Mouse (Mus musculus): ENCODE results near the gene Olfr875.
"Not testable (repeated sequence)": the region's sequence is repeated elsewhere in the genome, so short reads cannot be mapped to it uniquely, and the experiment has no call there.

Olfr875 gene

GRCm38 (mm10) chr9:37771759-37772158 lies at the start of gene Olfr875:
Gene Olfr875 (plus strand): TSS chr9:37771857.
- no peak for DNase-seq (ENCODE audit: low spot score in 2 of 2)

GRCm38 (mm10) chr9:37734310-37734709 lies 37.3 kb upstream of the Olfr875 start:
- no peak for DNase-seq (ENCODE audit: low spot score in 2 of 2)

GRCm38 (mm10) chr9:37744806-37745205 lies 26.9 kb upstream of the Olfr875 start, which contains the start of gene Olfr874:
Gene Olfr874 (plus strand): TSS chr9:37745106.
- no peak for DNase-seq (ENCODE audit: low spot score in 2 of 2)

GRCm38 (mm10) chr9:37750319-37751075 lies 21.2 kb upstream of the Olfr875 start:
- DNase-seq (ENCODE audit: low spot score in 2 of 2), result no peak

GRCm38 (mm10) chr9:37751467-37751866 lies 20.2 kb upstream of the Olfr875 start:
- DNase-seq (ENCODE audit: low spot score in 2 of 2), result no peak

GRCm38 (mm10) chr9:37752006-37752405 lies 19.7 kb upstream of the Olfr875 start:
- DNase-seq (ENCODE audit: low spot score in 2 of 2), result no peak

- no peak for DNase-seq (ENCODE audit: low spot score in 2 of 2)
Observed at GRCm38 (mm10) chr9:37761728-37762127, 9.9 kb upstream of the Olfr875 start.

GRCm38 (mm10) chr9:37762541-37762940 lies 9.1 kb upstream of the Olfr875 start:
- DNase-seq (ENCODE audit: low spot score in 2 of 2), result no peak

GRCm38 (mm10) chr9:37770661-37771060 lies 996 bp upstream of the Olfr875 start:
- DNase-seq (ENCODE audit: low spot score in 2 of 2), result no peak

GRCm38 (mm10) chr9:37782766-37783260 lies 11.2 kb downstream of the Olfr875 start:
- no peak for DNase-seq (ENCODE audit: low spot score in 2 of 2)

- DNase-seq (ENCODE audit: low spot score in 2 of 2), result not testable (repeated sequence)
Observed at GRCm38 (mm10) chr9:37783394-37784387, 12.0 kb downstream of the Olfr875 start.

GRCm38 (mm10) chr9:37786411-37786810 lies 14.8 kb downstream of the Olfr875 start:
- no peak for DNase-seq (ENCODE audit: low spot score in 2 of 2)

- DNase-seq (ENCODE audit: low spot score in 2 of 2), result no peak
Observed at GRCm38 (mm10) chr9:37802055-37802454, 30.4 kb downstream of the Olfr875 start.

GRCm38 (mm10) chr9:37802731-37803130 lies 31.1 kb downstream of the Olfr875 start, which contains the start of gene Olfr876:
Gene Olfr876 (plus strand): TSS chr9:37803031.
- no peak for DNase-seq (ENCODE audit: low spot score in 2 of 2)

GRCm38 (mm10) chr9:37807235-37807634 lies 35.6 kb downstream of the Olfr875 start:
- DNase-seq (ENCODE audit: low spot score in 2 of 2), result no peak

- no peak for DNase-seq (ENCODE audit: low spot score in 2 of 2)
Observed at GRCm38 (mm10) chr9:37808456-37808855, 36.8 kb downstream of the Olfr875 start.

GRCm38 (mm10) chr9:37808976-37809375 lies 37.3 kb downstream of the Olfr875 start:
- DNase-seq (ENCODE audit: low spot score in 2 of 2), result no peak

GRCm38 (mm10) chr9:37814696-37815095 lies 43.0 kb downstream of the Olfr875 start:
- no peak for DNase-seq (ENCODE audit: low spot score in 2 of 2)
